Mouse (Mus musculus): Measurements from ENCODE around the gene Ttc7. TPM values are rescaled to one million over a fixed set of nuclear protein-coding genes. Genes with fewer than 3 reads are reported as not detected.

Ttc7 gene
- polyA plus RNA-seq, 1 experiment from 2014 or later, result 9.5 TPM

DNA sequence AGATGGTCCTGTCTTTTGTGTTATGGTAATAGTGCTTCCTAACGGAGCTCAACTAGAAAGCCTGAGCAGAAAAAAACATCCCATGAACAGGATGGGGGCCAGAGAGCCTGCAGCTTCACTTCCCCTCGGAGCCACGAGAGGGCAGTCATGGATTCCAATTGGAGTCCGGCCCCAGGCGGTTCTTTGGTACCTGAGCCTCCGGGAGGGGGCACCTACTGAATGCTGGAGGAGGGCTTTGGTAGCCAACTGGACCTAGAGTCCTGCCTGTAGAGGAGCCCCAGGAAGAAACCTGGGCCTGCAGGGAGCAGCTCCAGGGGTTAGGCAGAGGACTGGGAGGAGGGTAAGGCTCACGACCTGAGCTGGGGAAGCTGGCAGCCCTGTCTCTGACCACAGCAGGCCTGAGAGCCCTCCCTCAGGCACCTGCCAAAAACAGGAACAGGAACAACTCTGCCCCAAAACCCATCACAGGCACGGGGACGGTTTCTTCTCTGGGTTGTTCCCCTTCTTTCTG lies 32.4 kb downstream of the Ttc7 start:
- DNase-seq, result peak; percentile 68

GRCm38 (mm10) chr17:87315891-87316763 lies 33.4 kb downstream of the Ttc7 start:
- Histone ChIP-seq H3K27ac (peak overlapping the region; percentile 75; the same call in 1 of the 2 replicates), H3K9me3 (replicated peaks) (no peaks in the 10 kb centered on the region), H3K27me3 (no peaks in the 10 kb centered on the region), H3K4me2 (no peak overlapping the region), H3K9ac (no peak overlapping the region), H3K4me3 (replicated peaks) (no peak overlapping the region), H3K4me1 (replicated peaks) (peaks cover 41% of the 10 kb centered on the region), H3K36me3 (peaks cover 17% of the 10 kb centered on the region)
- DNase-seq (no peak), ATAC-seq (ENCODE audit: low read depth) (no peak)
- WGBS (ENCODE audit: insufficient replicate concordance), result 62% methylated on average over 23 of the region's 23 CpGs

More for the DNA sequence above, 32.4 kb downstream of the Ttc7 start:
- Histone ChIP-seq H3K36me3 (peaks cover 14% of the 10 kb centered on the region; the same call in 1 of the 2 replicates), H3K9ac (no peak overlapping the region), H3K4me1 (replicated peaks) (peaks cover 41% of the 10 kb centered on the region), H3K4me2 (0 out of 2 replicates have a peak overlapping the region, but pooled peaks have one; percentile 21), H3K27me3 (no peaks in the 10 kb centered on the region), H3K9me3 (replicated peaks) (no peaks in the 10 kb centered on the region), H3K27ac (peak overlapping the region; percentile 32; the same call in 1 of the 2 replicates), H3K4me3 (replicated peaks) (no peak overlapping the region)
- ATAC-seq (ENCODE audit: low read depth), result peak; percentile 35; the same call in 1 of the 2 replicates
- 4% methylated on average over 9 of the region's 9 CpGs for WGBS (ENCODE audit: insufficient replicate concordance)

- Histone ChIP-seq H3K36me3 (peaks cover 21% of the 10 kb centered on the region), H3K4me3 (replicated peaks) (no peak overlapping the region), H3K9me3 (replicated peaks) (no peaks in the 10 kb centered on the region), H3K27me3 (no peaks in the 10 kb centered on the region), H3K9ac (no peak overlapping the region), H3K27ac (peak overlapping the region; percentile 75), H3K4me2 (no peak overlapping the region), H3K4me1 (replicated peaks) (peaks cover 40% of the 10 kb centered on the region)
- ATAC-seq (ENCODE audit: low read depth) (peak; percentile 49), DNase-seq (no peak)
- 67% methylated on average over 6 of the region's 6 CpGs for WGBS (ENCODE audit: insufficient replicate concordance)
Observed at GRCm38 (mm10) chr17:87317271-87317670, 34.6 kb downstream of the Ttc7 start.

- DNase-seq, result no peak
- Histone ChIP-seq H3K27me3 (no peaks in the 10 kb centered on the region), H3K4me2 (no peak overlapping the region), H3K9me3 (replicated peaks) (no peaks in the 10 kb centered on the region), H3K9ac (no peak overlapping the region), H3K4me3 (replicated peaks) (no peak overlapping the region), H3K27ac (peak overlapping the region; percentile 21; the same call in 1 of the 2 replicates), H3K4me1 (replicated peaks) (peaks cover 33% of the 10 kb centered on the region), H3K36me3 (peaks cover 27% of the 10 kb centered on the region)
- WGBS (ENCODE audit: insufficient replicate concordance), result 81% methylated on average over 9 of the region's 9 CpGs
- ATAC-seq (ENCODE audit: low read depth), result no peak
Observed at GRCm38 (mm10) chr17:87317947-87318346, 35.3 kb downstream of the Ttc7 start.

DNA sequence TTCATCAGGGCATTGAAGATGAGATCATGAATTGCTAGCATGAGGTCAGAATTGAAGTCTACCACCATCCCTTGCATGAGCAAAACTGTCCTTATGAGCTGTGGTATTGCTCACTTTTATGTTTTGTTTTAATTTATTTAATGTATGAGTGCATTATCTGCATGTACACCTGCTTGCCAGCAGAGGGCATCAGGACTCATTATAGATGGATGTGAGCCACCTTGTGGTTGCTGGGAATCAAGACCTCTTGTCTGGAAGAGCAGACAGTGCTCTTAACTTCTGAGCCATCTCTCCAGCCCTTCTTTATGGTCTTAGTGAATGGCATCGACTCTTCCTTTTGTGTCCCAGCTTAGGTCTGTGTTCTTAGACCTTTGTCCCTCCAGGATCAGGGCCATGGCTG lies 39.0 kb downstream of the Ttc7 start:
- Histone ChIP-seq H3K27ac (no peak overlapping the region), H3K4me1 (replicated peaks) (peaks cover 12% of the 10 kb centered on the region), H3K9me3 (replicated peaks) (no peaks in the 10 kb centered on the region), H3K27me3 (no peaks in the 10 kb centered on the region), H3K9ac (no peak overlapping the region), H3K4me3 (replicated peaks) (no peak overlapping the region), H3K36me3 (peaks cover 40% of the 10 kb centered on the region), H3K4me2 (no peak overlapping the region)
- no peak for ATAC-seq (ENCODE audit: low read depth)
- DNase-seq, result no peak
- WGBS (ENCODE audit: insufficient replicate concordance), result 75% methylated on average over 1 of the region's 1 CpGs

DNA sequence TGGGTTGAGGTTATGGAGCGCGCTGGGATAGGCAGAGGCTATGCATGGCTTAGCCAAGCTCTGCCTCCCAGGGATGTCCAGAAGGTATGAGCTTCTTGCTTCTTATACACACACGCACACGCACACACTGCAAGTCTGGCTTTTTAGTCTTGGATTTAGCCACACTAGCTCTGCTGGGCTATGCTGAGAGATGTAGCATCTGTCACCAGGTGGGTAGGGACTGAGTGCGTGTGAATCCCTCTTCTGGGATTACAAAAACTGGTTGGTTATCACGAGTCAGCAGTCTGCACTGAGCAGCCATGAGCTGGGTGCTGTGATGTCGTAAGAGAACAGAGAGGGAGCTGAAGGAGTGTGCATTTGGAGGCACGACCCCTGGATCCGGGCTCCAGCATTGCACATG lies 40.5 kb downstream of the Ttc7 start:
- Histone ChIP-seq H3K4me1 (replicated peaks) (peaks cover 17% of the 10 kb centered on the region), H3K9ac (no peak overlapping the region), H3K4me2 (no peak overlapping the region), H3K9me3 (replicated peaks) (no peaks in the 10 kb centered on the region), H3K36me3 (peaks cover 40% of the 10 kb centered on the region), H3K27me3 (no peaks in the 10 kb centered on the region), H3K27ac (no peak overlapping the region), H3K4me3 (replicated peaks) (no peak overlapping the region)
- DNase-seq, result no peak
- 77% methylated on average over 9 of the region's 9 CpGs for WGBS (ENCODE audit: insufficient replicate concordance)
- ATAC-seq (ENCODE audit: low read depth), result no peak

GRCm38 (mm10) chr17:87325501-87325900 lies 42.8 kb downstream of the Ttc7 start:
- no peak overlapping the region for H3K9ac ChIP-seq
- no peak for ATAC-seq (ENCODE audit: low read depth)
- 53% methylated on average over 15 of the region's 15 CpGs for WGBS (ENCODE audit: insufficient replicate concordance)

DNA sequence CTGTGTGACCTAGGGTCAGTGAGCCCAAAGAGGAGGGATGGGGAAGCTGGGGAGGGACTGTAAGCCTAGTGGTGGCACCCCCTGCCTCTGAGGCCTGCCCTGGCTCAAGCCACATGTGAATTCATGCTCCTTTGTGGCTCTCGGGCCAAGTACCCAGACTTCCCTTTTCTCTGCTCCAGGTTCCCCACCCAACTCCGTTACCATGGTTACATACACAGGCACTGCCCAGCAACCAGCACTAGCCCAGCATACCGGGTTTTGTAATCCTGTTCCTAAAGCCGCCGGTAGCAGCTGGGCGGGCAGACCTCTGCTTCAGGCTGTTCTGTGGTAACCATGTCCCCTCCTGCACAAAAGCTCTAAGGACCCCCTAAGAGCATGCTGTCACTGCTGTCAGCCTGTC lies 44.3 kb downstream of the Ttc7 start:
- no peak overlapping the region for H3K27ac ChIP-seq
- no peaks in the 10 kb centered on the region for H3K27me3 ChIP-seq
- no peaks in the 10 kb centered on the region for H3K9me3 ChIP-seq (replicated peaks)
- 25% methylated on average over 6 of the region's 6 CpGs for WGBS (ENCODE audit: insufficient replicate concordance)
- H3K4me1 ChIP-seq (replicated peaks), result peaks cover 31% of the 10 kb centered on the region
- peaks cover 32% of the 10 kb centered on the region for H3K36me3 ChIP-seq
- H3K4me2 ChIP-seq, result no peak overlapping the region
- ATAC-seq (ENCODE audit: low read depth) (peak; percentile 30), DNase-seq (peak; percentile 23)
- no peak overlapping the region for H3K9ac ChIP-seq
- H3K4me3 ChIP-seq (replicated peaks), result no peak overlapping the region

More at GRCm38 (mm10) chr17:87325501-87325900, 42.8 kb downstream of the Ttc7 start:
- Histone ChIP-seq H3K27ac (no peak overlapping the region), H3K36me3 (peaks cover 46% of the 10 kb centered on the region), H3K4me2 (no peak overlapping the region), H3K4me1 (replicated peaks) (peaks cover 19% of the 10 kb centered on the region), H3K4me3 (replicated peaks) (no peak overlapping the region), H3K27me3 (no peaks in the 10 kb centered on the region), H3K9me3 (replicated peaks) (no peaks in the 10 kb centered on the region)
- no peak for DNase-seq

DNA sequence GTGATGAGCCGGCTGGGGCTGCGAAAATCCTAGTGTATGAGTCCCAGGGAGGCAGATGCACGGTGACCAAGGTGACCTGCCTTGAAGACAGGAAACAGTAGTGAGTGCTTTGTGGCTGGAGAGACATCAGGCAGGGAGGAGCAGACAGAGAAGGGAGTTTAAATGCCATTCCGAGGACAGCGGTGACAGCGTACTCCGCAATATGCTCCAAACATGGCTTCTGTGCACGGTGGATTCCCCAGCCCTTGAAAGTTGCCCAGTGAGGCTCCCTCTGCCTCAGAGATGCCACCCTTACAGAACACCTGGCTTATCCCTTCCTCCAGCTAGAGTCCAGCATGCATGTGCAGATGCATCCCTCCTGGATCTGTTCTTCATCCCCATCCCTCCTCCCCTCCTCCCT lies 45.0 kb downstream of the Ttc7 start:
- Histone ChIP-seq H3K4me2 (no peak overlapping the region), H3K27me3 (no peaks in the 10 kb centered on the region), H3K9me3 (replicated peaks) (no peaks in the 10 kb centered on the region), H3K4me1 (replicated peaks) (peaks cover 31% of the 10 kb centered on the region), H3K36me3 (peaks cover 26% of the 10 kb centered on the region), H3K4me3 (replicated peaks) (no peak overlapping the region), H3K27ac (no peak overlapping the region), H3K9ac (no peak overlapping the region)
- DNase-seq (no peak), ATAC-seq (ENCODE audit: low read depth) (no peak)
- 74% methylated on average over 8 of the region's 8 CpGs for WGBS (ENCODE audit: insufficient replicate concordance)

GRCm38 (mm10) chr17:87328177-87328768 lies 45.6 kb downstream of the Ttc7 start:
- 73% methylated on average over 9 of the region's 9 CpGs for WGBS (ENCODE audit: insufficient replicate concordance)

GRCm38 (mm10) chr17:87329144-87329700 lies 46.5 kb downstream of the Ttc7 start:
- Histone ChIP-seq H3K27ac (no peak overlapping the region), H3K36me3 (peaks cover 14% of the 10 kb centered on the region), H3K4me2 (no peak overlapping the region), H3K4me3 (replicated peaks) (no peak overlapping the region), H3K27me3 (no peaks in the 10 kb centered on the region), H3K9me3 (replicated peaks) (no peaks in the 10 kb centered on the region), H3K9ac (no peak overlapping the region), H3K4me1 (replicated peaks) (peaks cover 31% of the 10 kb centered on the region)
- WGBS (ENCODE audit: insufficient replicate concordance), result 87% methylated on average over 18 of the region's 18 CpGs
- no peak for DNase-seq
- ATAC-seq (ENCODE audit: low read depth), result no peak

More at GRCm38 (mm10) chr17:87328177-87328768, 45.6 kb downstream of the Ttc7 start:
- H3K36me3 ChIP-seq, result peaks cover 20% of the 10 kb centered on the region
- H3K4me1 ChIP-seq (replicated peaks), result peaks cover 31% of the 10 kb centered on the region
- no peaks in the 10 kb centered on the region for H3K9me3 ChIP-seq (replicated peaks)
- H3K9ac ChIP-seq, result no peak overlapping the region
- DNase-seq, result no peak
- H3K4me3 ChIP-seq (replicated peaks), result no peak overlapping the region
- H3K4me2 ChIP-seq, result no peak overlapping the region
- H3K27ac ChIP-seq, result no peak overlapping the region
- no peak for ATAC-seq (ENCODE audit: low read depth)
- H3K27me3 ChIP-seq, result no peaks in the 10 kb centered on the region

Data from liver, embryonic 13.5 days (tissue).